18 mouse cellular contexts compared by ENCODE assay signal in the genomic region with DNA sequence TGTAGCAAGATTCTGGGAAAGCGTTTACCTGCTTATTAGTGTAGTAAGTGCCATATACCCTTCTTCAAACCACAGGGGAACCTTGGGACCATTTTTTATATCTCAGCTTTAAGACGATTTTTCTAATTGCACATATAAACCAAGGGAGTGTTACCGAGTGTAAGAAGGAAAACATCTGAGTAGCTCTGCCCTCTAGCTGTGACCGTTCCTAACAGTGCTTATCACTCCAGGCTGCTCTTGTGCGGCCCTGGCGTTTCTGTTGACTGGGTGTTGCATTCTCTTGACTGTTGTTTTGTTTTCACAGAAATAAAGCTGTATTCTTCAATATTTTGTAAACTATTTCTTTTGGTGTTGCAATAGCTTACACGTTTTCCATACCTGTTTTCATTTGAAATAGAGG. TPM values are rescaled to one million over a fixed set of nuclear protein-coding genes. Genes with fewer than 3 reads are reported as not detected.
A peak's percentile ranks its signal among the peaks of the same experiment; 100 is the strongest.
DNase-seq lines count a peak whose midpoint lies in the region; ATAC-seq and TF ChIP-seq lines count a peak whose summit lies in the region.
"Had no signal": no experiment of that assay in that cellular context is flagged by ENCODE, and none has a peak within 500 bp of the region (broad histone marks: within the 10 kb centered on the region; RNA-seq: fewer than 3 reads in every experiment).

No protein-coding gene starts in this region.

- no peaks in the 10 kb centered on the region for H3K27me3 ChIP-seq in heart, postnatal 0 days (ENCODE audit: control insufficient read depth, insufficient read depth, low read length)
- no peaks in the 10 kb centered on the region for H3K27me3 ChIP-seq in splenic B cell, adult 2 months (ENCODE audit: control insufficient read depth, insufficient read depth, low read length, poor library complexity, severe bottlenecking)
- H3K27me3 ChIP-seq in forebrain, embryonic 15.5 days: no peaks in the 10 kb centered on the region
- H3K27me3 ChIP-seq in forebrain, embryonic 16.5 days (replicated peaks; ENCODE audit: control insufficient read depth, insufficient read depth, low read length): no peaks in the 10 kb centered on the region
- H3K27me3 ChIP-seq: embryonic facial prominence, embryonic 15.5 days; liver, embryonic 15.5 days; neural tube, embryonic 12.5 days had no signal

- no peak overlapping the region for H3K4me2 ChIP-seq in heart, postnatal 0 days (ENCODE audit: low read depth, low read length)
- H3K4me2 ChIP-seq in forebrain, embryonic 15.5 days (replicated peaks): no peak overlapping the region
- H3K4me2 ChIP-seq in forebrain, embryonic 16.5 days (ENCODE audit: low read length): no peak overlapping the region
- H3K4me2 ChIP-seq: embryonic facial prominence, embryonic 15.5 days; liver, embryonic 15.5 days; neural tube, embryonic 12.5 days had no signal

- H3K9me3 ChIP-seq in heart, postnatal 0 days (replicated peaks; ENCODE audit: control insufficient read depth, low read length): no peaks in the 10 kb centered on the region
- H3K9me3 ChIP-seq in forebrain, embryonic 15.5 days: no peaks in the 10 kb centered on the region
- H3K9me3 ChIP-seq in forebrain, embryonic 16.5 days (ENCODE audit: control insufficient read depth, low read length): no peaks in the 10 kb centered on the region
- H3K9me3 ChIP-seq: embryonic facial prominence, embryonic 15.5 days; liver, embryonic 15.5 days; neural tube, embryonic 12.5 days had no signal

- H3K4me3 ChIP-seq in heart, postnatal 0 days (ENCODE audit: low read depth, low read length): no peak overlapping the region
- H3K4me3 ChIP-seq in forebrain, embryonic 15.5 days: no peak overlapping the region
- H3K4me3 ChIP-seq in forebrain, embryonic 16.5 days (replicated peaks; ENCODE audit: low read length): no peak overlapping the region
- H3K4me3 ChIP-seq: embryonic facial prominence, embryonic 15.5 days; liver, embryonic 15.5 days; neural tube, embryonic 12.5 days had no signal

- H3K27ac ChIP-seq in heart, postnatal 0 days (ENCODE audit: low read depth): no peak overlapping the region
- H3K27ac ChIP-seq in forebrain, embryonic 15.5 days (replicated peaks): no peak overlapping the region
- H3K27ac ChIP-seq in forebrain, embryonic 16.5 days (ENCODE audit: low read length): no peak overlapping the region
- H3K27ac ChIP-seq: embryonic facial prominence, embryonic 15.5 days; hindbrain, postnatal 0 days; liver, embryonic 15.5 days; neural tube, embryonic 12.5 days had no signal

- intact Hi-C loops in heart, postnatal 36 days (cut with DNase I): no loop called here

- TF ChIP-seq CTCF in heart, postnatal 0 days (IDR thresholded peaks at IDR 0.05; ENCODE audit: low read depth): peak; percentile 28; the same call in 1 of the 2 replicates

- DNase-seq in heart, postnatal 0 days (ENCODE audit: low spot score): no peak
- no peak for DNase-seq in heart, postnatal 36 days
- peak; percentile 39 for DNase-seq in lung, postnatal 36 days
- DNase-seq in lung, postnatal 10 days: no peak
- peak; percentile 49 for DNase-seq in splenic B cell, adult 2 months (ENCODE audit: low read depth, low spot score)
- DNase-seq: cerebellum, postnatal 10 days; embryo, embryonic 11 days; gastrocnemius, postnatal 14 days; heart, postnatal 14 days; kidney, adult 8-10 months; right cerebral cortex, postnatal 25 days had no signal

- H3K36me3 ChIP-seq in heart, postnatal 0 days (replicated peaks; ENCODE audit: control insufficient read depth, insufficient read depth, low read length): peaks cover 33% of the 10 kb centered on the region
- H3K36me3 ChIP-seq in splenic B cell, adult 2 months (ENCODE audit: control insufficient read depth, insufficient read depth, low read length, poor library complexity, severe bottlenecking): peaks cover 29% of the 10 kb centered on the region
- H3K36me3 ChIP-seq in forebrain, embryonic 15.5 days: peaks cover 21% of the 10 kb centered on the region
- peaks cover 9% of the 10 kb centered on the region; the same call in 1 of the 2 replicates for H3K36me3 ChIP-seq in forebrain, embryonic 16.5 days (ENCODE audit: control insufficient read depth, insufficient read depth)

- no peak for TF ChIP-seq EP300 in heart, postnatal 0 days (IDR thresholded peaks at IDR 0.05; ENCODE audit: low read depth)

- H3K9ac ChIP-seq in heart, postnatal 0 days (replicated peaks; ENCODE audit: low read depth, low read length): no peak overlapping the region
- H3K9ac ChIP-seq in forebrain, embryonic 15.5 days (replicated peaks): no peak overlapping the region
- H3K9ac ChIP-seq in forebrain, embryonic 16.5 days (replicated peaks; ENCODE audit: low read depth, low read length): no peak overlapping the region
- H3K9ac ChIP-seq: embryonic facial prominence, embryonic 15.5 days; liver, embryonic 15.5 days; neural tube, embryonic 12.5 days had no signal

- ATAC-seq in heart, postnatal 0 days (ENCODE audit: insufficient read depth, low read depth): no peak
- ATAC-seq in common myeloid progenitor, adult 5-6 weeks (replicated peaks; ENCODE audit: low read depth, poor library complexity, severe bottlenecking): peak; percentile 79
- no peak for ATAC-seq in forebrain, embryonic 15.5 days (replicated peaks)
- ATAC-seq in forebrain, embryonic 16.5 days: no peak
- ATAC-seq: hindbrain, postnatal 0 days had no signal

- 37% methylated on average over 7 of the region's 7 CpGs for WGBS in heart, postnatal 0 days
- WGBS in forebrain, embryonic 15.5 days: 86% methylated on average over 7 of the region's 7 CpGs
- 82% methylated on average over 7 of the region's 7 CpGs for WGBS in forebrain, embryonic 16.5 days

- no peaks in the 10 kb centered on the region for H3K4me1 ChIP-seq in heart, postnatal 0 days (ENCODE audit: control insufficient read depth, insufficient read depth)
- no peaks in the 10 kb centered on the region for H3K4me1 ChIP-seq in forebrain, embryonic 15.5 days
- no peaks in the 10 kb centered on the region for H3K4me1 ChIP-seq in forebrain, embryonic 16.5 days (replicated peaks; ENCODE audit: control insufficient read depth, insufficient read depth, low read length)
- H3K4me1 ChIP-seq: embryonic facial prominence, embryonic 15.5 days; liver, embryonic 15.5 days; neural tube, embryonic 12.5 days had no signal

RNA-seq across cellular contexts. Expression of a gene that starts 23.2 kb away (rescaled TPM):
- total RNA-seq in heart, postnatal 0 days (2014; rRNA removed; ENCODE audit: low replicate concordance): 46.6 and 58.8 TPM in 2 replicates
- 34.8 and 35.1 TPM in 2 replicates for polyA plus RNA-seq in heart, postnatal 0 days (2015; fragmentation: Nextera tagmentation; extraction: Ambion mirVana)
- 10 to 100 TPM; 17.6 to 21.0 TPM for total RNA-seq in heart, postnatal 36 days (2021)
- 35.7 and 40.4 TPM in 2 replicates for total RNA-seq in common myeloid progenitor, adult 5-6 weeks (2017)
- polyA plus RNA-seq in forebrain, embryonic 15.5 days (2015; fragmentation: Nextera tagmentation; extraction: Ambion mirVana): 52.5 and 55.5 TPM in 2 replicates
- polyA plus RNA-seq in forebrain, embryonic 16.5 days (2015; fragmentation: Nextera tagmentation; extraction: Ambion mirVana): 58.4 and 61.0 TPM in 2 replicates

RNA-seq across cellular contexts. Expression of a gene that starts 24.0 kb away (rescaled TPM):
- 16.6 and 19.4 TPM in 2 replicates for total RNA-seq in heart, postnatal 0 days (2014; rRNA removed; ENCODE audit: low replicate concordance)
- polyA plus RNA-seq in heart, postnatal 0 days (2015; fragmentation: Nextera tagmentation; extraction: Ambion mirVana): 8.6 TPM in 2 replicates
- total RNA-seq in heart, postnatal 36 days (2021): 10 to 100 TPM; 17.0 to 20.4 TPM
- 132 and 208 TPM in 2 replicates for total RNA-seq in common myeloid progenitor, adult 5-6 weeks (2017)
- polyA plus RNA-seq in forebrain, embryonic 15.5 days (2015; fragmentation: Nextera tagmentation; extraction: Ambion mirVana): 23.8 and 28.0 TPM in 2 replicates
- 31.3 and 34.7 TPM in 2 replicates for polyA plus RNA-seq in forebrain, embryonic 16.5 days (2015; fragmentation: Nextera tagmentation; extraction: Ambion mirVana)

Comparison
In these comparisons a context has a peak if more than half of its experiments do, and no peak if none do; other contexts are left out.
1. DNase-seq: peak in lung, postnatal 36 days (single experiment) and splenic B cell, adult 2 months (single experiment); none in heart, postnatal 0 days (single experiment), heart, postnatal 36 days (0 of 2) and lung, postnatal 10 days (single experiment).